Mouse (Mus musculus) olfactory bulb, adult 2 months (tissue): ENCODE measurements around the gene Plau. TPM values are rescaled to one million over a fixed set of nuclear protein-coding genes. Genes with fewer than 3 reads are reported as not detected.

Source experiments
- H3K27ac ChIP-seq: fragments of 200-500 bp; 2 replicates; pipeline ENCODE4 v1.5.1; 2012; ENCODE audit warnings: low read depth, low read length; ENCODE audit not compliant: insufficient read depth
- H3K4me1 ChIP-seq: fragments of 200-500 bp; 2 replicates; pipeline ENCODE4 v1.6.1; 2012; ENCODE audit warnings: low read length; ENCODE audit not compliant: control insufficient read depth, insufficient read depth
- H3K4me3 ChIP-seq: fragments of 200-500 bp; 2 replicates; pipeline ENCODE4 v1.5.1; 2012; ENCODE audit warnings: mild to moderate bottlenecking, low read depth, low read length, moderate library complexity; ENCODE audit not compliant: insufficient read depth
- CTCF ChIP-seq: fragments of 200-500 bp; IDR thresholded peaks from 2 replicates; pipeline ENCODE4 v1.5.1; 2012; ENCODE audit warnings: low read depth, mild to moderate bottlenecking, low read length, moderate library complexity; ENCODE audit not compliant: insufficient read depth
- POLR2A ChIP-seq: fragments of 200-500 bp; IDR thresholded peaks from 2 replicates; pipeline ENCODE4 v1.6.1; 2012; ENCODE audit warnings: mild to moderate bottlenecking, low read depth, low read length, moderate library complexity; ENCODE audit not compliant: insufficient read depth
- WGBS: fragments of 180-500 bp; shearing (Covaris S2); methylation state at CpG from one replicate; pipeline ENCODE4 v1.1.7; 2018; 5-methylcytosine and 5-hydroxymethylcytosine counted together
- polyA plus RNA-seq: library from polyadenylated mRNA; stranded (reverse); fragments of >200 nt; gene quantifications from 2 replicates; pipeline ENCODE4 v1.2.4, GENCODE M21; 2012; ENCODE audit warnings: low replicate concordance; ENCODE audit not compliant: missing spikeins, insufficient read depth, insufficient read length

Gene Plau
- polyA plus RNA-seq, 1 experiment, result not detected

DNA sequence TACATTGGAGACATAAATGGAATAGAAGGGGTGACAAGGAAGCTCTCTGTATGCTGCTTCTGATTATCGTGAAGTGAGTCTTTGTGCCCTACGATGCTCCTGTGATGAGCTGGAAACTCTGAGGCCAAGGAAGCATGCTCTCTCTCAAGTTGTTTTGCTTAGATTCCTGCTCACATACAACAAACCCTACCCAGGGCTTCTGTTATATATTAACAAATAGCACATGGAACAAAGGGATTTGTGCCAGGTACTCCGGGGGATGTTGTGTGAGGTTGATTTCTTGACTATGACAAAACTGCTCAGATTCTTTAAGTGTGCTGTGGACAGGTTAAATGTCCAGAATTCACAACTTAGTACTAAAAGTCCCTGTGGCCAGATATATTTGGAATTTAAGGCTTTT is 33.6 kb downstream of the Plau start:
- WGBS, result 85% methylated on average over 3 of the region's 3 CpGs
- Histone ChIP-seq H3K4me1 (0 out of 2 replicates have a peak, but pooled peaks cover 2% of the 10 kb centered on the region), H3K4me3 (no peak overlapping the region), H3K27ac (no peak overlapping the region)
- TF ChIP-seq POLR2A, result no peak
- TF ChIP-seq CTCF, result no peak

DNA sequence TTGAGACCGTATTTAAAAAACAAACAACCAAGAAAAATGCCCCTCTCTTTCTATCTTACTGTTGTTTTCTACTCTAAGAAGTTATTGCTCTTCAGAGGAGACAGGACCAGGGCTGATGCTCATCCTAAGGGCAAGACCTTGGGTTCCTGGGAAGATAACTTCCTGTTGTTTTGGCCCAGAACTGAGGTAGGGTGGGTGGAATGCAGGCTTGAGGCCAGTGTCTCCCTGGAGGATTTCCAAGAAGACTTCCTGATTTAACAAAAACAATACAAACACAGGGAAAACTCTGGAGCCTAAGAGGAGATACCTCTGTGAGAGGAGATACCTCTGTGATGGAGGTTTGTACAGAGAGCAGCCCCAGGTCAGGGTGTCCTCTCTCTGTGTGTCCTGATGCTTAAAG is 35.0 kb downstream of the Plau start:
- Histone ChIP-seq H3K4me3 (no peak overlapping the region), H3K4me1 (0 out of 2 replicates have a peak, but pooled peaks cover 2% of the 10 kb centered on the region), H3K27ac (no peak overlapping the region)
- 88% methylated on average over 1 of the region's 1 CpGs for WGBS
- TF ChIP-seq CTCF, result no peak
- no peak for TF ChIP-seq POLR2A

DNA sequence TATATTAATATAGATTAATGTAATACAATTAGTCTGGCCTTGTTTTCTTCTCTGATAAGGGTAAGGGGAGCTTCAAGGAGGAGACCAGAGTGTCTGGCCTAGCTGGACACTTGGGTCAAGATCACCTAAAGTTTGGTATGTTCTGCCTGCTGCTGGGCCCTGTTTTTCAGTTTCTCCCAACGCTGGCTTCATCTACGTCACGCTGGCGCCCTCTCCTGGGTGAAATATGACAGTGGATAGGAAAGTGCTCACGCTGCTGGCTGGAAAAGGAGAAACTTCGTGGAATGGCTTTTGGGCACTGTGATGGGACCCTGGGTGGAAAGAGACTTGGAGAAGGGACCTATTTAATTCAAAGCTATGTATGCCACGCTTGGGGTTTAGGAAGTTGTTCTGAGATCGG is 36.8 kb downstream of the Plau start:
- WGBS, result 2% methylated on average over 8 of the region's 8 CpGs

DNA sequence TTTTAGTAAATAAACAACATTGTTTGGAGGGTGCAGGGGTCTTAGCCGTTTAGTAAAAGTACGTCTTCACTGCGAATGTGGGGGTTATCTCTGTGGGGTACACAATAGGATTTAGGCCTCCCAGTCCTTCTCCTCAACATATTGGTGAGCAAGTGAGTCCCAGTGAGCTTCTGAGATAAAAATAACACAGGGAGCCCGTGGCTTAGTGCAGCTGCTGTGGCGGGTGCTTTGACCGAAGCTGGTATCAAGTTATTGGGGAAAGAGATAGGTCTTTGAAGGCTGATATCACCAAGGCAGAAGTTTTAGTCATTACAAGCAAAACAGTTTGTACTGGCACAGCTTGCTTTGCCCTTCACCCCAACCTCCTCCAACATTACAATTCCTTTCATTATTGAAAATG is 37.5 kb downstream of the Plau start:
- WGBS, result 33% methylated on average over 6 of the region's 6 CpGs
- H3K27ac ChIP-seq, result no peak overlapping the region
- 0 out of 2 replicates have a peak, but pooled peaks cover 2% of the 10 kb centered on the region for H3K4me1 ChIP-seq
- H3K4me3 ChIP-seq, result no peak overlapping the region
- TF ChIP-seq POLR2A (no peak), CTCF (no peak)

More for the DNA sequence above, 36.8 kb downstream of the Plau start:
- peak; percentile 82 for TF ChIP-seq CTCF
- TF ChIP-seq POLR2A, result no peak
- Histone ChIP-seq H3K4me1 (0 out of 2 replicates have a peak, but pooled peaks cover 2% of the 10 kb centered on the region), H3K27ac (no peak overlapping the region), H3K4me3 (no peak overlapping the region)

- H3K4me3 ChIP-seq, result no peak overlapping the region
- H3K4me1 ChIP-seq, result peaks cover 11% of the 10 kb centered on the region
- WGBS, result 87% methylated on average over 5 of the region's 5 CpGs
- TF ChIP-seq CTCF, result no peak
- H3K27ac ChIP-seq, result no peak overlapping the region
Measured at GRCm38 (mm10) chr14:20884691-20885090, 48.2 kb downstream of the Plau start.

DNA sequence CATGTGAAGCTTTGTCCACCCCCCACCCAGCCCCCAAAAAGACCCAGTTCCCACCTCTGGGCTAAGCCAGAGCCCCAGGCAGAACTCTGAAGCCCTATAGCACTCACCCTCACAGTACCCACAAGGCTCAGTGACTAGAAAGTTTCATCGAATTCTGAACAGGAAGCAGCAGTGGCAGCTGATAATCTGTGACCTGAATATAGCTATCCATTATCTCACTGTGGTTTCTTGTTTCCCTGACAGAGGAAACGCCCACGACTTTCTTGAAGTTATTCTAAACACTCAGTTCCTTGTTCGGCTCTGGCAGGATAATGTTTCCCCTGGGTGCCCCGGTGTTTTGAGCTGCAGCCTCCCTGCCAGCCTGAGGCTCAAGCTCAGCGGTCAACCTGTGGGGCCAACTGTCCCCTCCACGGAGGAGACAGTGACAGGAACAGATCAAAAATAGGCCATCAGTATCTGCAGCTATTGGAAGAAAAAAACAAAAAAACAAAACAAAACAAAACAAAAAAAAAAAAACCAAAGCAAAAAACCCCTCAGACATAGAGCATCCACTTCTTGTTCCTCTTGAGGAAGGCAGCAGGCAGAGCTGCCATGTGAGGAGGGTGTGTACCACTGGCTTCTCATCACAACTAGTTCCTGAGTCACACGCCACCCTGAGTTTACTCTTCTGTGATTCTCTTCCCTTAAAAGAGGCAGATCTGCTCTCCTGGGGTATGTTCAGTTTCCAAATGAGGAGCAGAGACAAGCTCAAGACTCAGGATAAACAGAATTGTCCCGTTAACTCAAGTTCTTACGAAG is 48.8 kb downstream of the Plau start:
- Histone ChIP-seq H3K27ac (no peak overlapping the region), H3K4me1 (peaks cover 11% of the 10 kb centered on the region), H3K4me3 (no peak overlapping the region)
- WGBS, result 18% methylated on average over 10 of the region's 10 CpGs
- TF ChIP-seq POLR2A, result no peak
- TF ChIP-seq CTCF, result no peak

DNA sequence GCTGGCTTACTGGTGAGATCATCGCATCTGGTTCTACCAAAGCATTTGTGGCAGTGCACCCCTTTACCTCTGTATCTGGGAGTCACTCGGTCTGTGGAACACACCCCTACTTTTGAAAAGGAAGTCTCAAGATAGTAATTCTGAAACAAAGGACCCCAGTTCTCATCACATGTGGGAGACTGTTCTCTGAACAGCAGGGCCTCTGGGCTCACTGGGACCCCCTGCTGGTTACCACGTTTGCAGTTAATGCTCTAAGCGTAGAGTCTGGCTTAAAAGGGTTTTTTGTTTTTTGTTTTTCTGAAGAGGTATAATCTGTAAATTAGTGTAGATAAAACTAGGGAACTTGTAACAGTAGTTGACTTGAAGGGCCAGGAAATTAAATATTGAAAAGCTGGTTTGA is 49.8 kb downstream of the Plau start:
- Histone ChIP-seq H3K27ac (no peak overlapping the region), H3K4me3 (no peak overlapping the region), H3K4me1 (peaks cover 11% of the 10 kb centered on the region)
- WGBS, result 43% methylated on average over 4 of the region's 4 CpGs
- TF ChIP-seq CTCF (no peak), POLR2A (no peak)

GRCm38 (mm10) chr14:20887541-20888085 is 51.2 kb downstream of the Plau start:
- 93% methylated on average over 7 of the region's 7 CpGs for WGBS
- no peak for TF ChIP-seq POLR2A
- TF ChIP-seq CTCF, result no peak

DNA sequence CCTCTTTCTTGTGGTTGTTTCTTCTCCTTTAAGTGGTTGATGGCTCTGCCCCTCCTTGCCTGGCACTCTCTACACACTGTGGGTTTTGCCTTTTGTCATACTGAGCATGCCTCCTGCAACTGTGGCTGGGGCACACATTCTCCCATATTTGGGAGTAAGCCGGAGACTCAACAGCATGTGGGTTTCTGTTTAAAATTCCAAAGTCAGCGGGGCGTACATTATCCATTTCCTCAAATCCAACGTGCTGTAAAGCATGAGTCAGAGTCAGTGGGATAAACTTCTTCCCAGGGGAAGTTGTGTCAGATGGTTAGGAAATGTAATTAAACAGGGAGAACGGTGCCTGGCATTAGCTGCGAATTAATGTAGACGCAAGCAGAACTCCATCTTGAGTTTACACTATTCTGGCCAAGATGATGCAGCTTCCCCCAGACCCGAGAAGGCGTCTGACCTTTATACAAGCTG is 55.5 kb downstream of the Plau start:
- H3K4me3 ChIP-seq, result no peak overlapping the region
- TF ChIP-seq CTCF, result no peak
- no peak for TF ChIP-seq POLR2A
- H3K27ac ChIP-seq, result peak overlapping the region; percentile 60
- H3K4me1 ChIP-seq, result peaks cover 3% of the 10 kb centered on the region
- 12% methylated on average over 9 of the region's 9 CpGs for WGBS

More at GRCm38 (mm10) chr14:20887541-20888085, 51.2 kb downstream of the Plau start:
- H3K27ac ChIP-seq, result no peak overlapping the region
- H3K4me1 ChIP-seq, result peaks cover 14% of the 10 kb centered on the region
- H3K4me3 ChIP-seq, result no peak overlapping the region

Other genes starting within 250 kb of the Plau start
- gene Usp54, start 195.6 kb upstream of the Plau start, polyA plus RNA-seq, result 58.6 TPM in 1 of 2 replicates, not detected in the other
- not detected in 2 replicates for gene Myoz1, start 180.1 kb upstream of the Plau start, polyA plus RNA-seq
- not detected in 2 replicates for gene Synpo2l, start 168.3 kb upstream of the Plau start, polyA plus RNA-seq
- 190 and 558 TPM in 2 replicates for gene Sec24c, start 162.4 kb upstream of the Plau start, polyA plus RNA-seq
- not detected in 2 replicates for gene Fut11, start 141.7 kb upstream of the Plau start, polyA plus RNA-seq
- not detected in 2 replicates for gene Chchd1, start 133.7 kb upstream of the Plau start, polyA plus RNA-seq
- 307 TPM in 1 of 2 replicates, not detected in the other for gene Zswim8, start 129.1 kb upstream of the Plau start, polyA plus RNA-seq
- gene Ndst2, start 102.1 kb upstream of the Plau start, polyA plus RNA-seq, result not detected in 2 replicates
- 125 and 417 TPM in 2 replicates for gene Camk2g, start 42.6 kb upstream of the Plau start, polyA plus RNA-seq
- not detected in 2 replicates for gene Vcl, start 92.7 kb downstream of the Plau start, polyA plus RNA-seq
- not detected in 2 replicates for gene Ap3m1, start 215.8 kb downstream of the Plau start, polyA plus RNA-seq
- not detected in 2 replicates for gene Adk, start 215.9 kb downstream of the Plau start, polyA plus RNA-seq